Mouse (Mus musculus) midbrain, embryonic 10.5 days (tissue): ENCODE results near the gene Mlst8. TPM values are rescaled to one million over a fixed set of nuclear protein-coding genes. Genes with fewer than 3 reads are reported as not detected.

Experiments
- DNase-seq: peaks from one replicate; pipeline ENCODE4 v3.0.0-alpha.2; 2017; ENCODE audit warnings: low spot score
- H3K27ac ChIP-seq: fragments of 300-500 bp; sonication (generic); replicated peaks from 2 replicates; pipeline ENCODE4 v1.5.1; 2016; ENCODE audit warnings: mild to moderate bottlenecking
- H3K27me3 ChIP-seq: fragments of 300-500 bp; sonication (generic); 2 replicates; pipeline ENCODE4 v1.6.1; 2016; ENCODE audit warnings: low read depth, mild to moderate bottlenecking; ENCODE audit not compliant: poor library complexity, severe bottlenecking
- H3K36me3 ChIP-seq: fragments of 300-500 bp; sonication (generic); 2 replicates; pipeline ENCODE4 v1.6.1; 2016; ENCODE audit warnings: mild to moderate bottlenecking, moderate library complexity
- H3K4me1 ChIP-seq: fragments of 300-500 bp; sonication (generic); 2 replicates; pipeline ENCODE4 v1.6.1; 2016
- H3K4me3 ChIP-seq: fragments of 300-500 bp; sonication (generic); 2 replicates; pipeline ENCODE4 v1.5.1; 2016; ENCODE audit warnings: mild to moderate bottlenecking, moderate library complexity
- H3K9me3 ChIP-seq: fragments of 300-500 bp; sonication (generic); replicated peaks from 2 replicates; pipeline ENCODE4 v1.6.1; 2016; ENCODE audit warnings: mild to moderate bottlenecking
- WGBS: fragments of 180-500 bp; shearing (Covaris S2); methylation state at CpG from one replicate; pipeline ENCODE4 v1.1.7; 2016; 5-methylcytosine and 5-hydroxymethylcytosine counted together
- polyA plus RNA-seq: library from polyadenylated mRNA; unstranded; fragments of >200 nt; fragmentation: Nextera tagmentation; extraction: Ambion mirVana; gene quantifications from 2 replicates; pipeline ENCODE4 v1.2.1, GENCODE M21; 2016

The Mlst8 gene
- polyA plus RNA-seq, 1 experiment from 2014 or later, result 40.2 TPM

DNA sequence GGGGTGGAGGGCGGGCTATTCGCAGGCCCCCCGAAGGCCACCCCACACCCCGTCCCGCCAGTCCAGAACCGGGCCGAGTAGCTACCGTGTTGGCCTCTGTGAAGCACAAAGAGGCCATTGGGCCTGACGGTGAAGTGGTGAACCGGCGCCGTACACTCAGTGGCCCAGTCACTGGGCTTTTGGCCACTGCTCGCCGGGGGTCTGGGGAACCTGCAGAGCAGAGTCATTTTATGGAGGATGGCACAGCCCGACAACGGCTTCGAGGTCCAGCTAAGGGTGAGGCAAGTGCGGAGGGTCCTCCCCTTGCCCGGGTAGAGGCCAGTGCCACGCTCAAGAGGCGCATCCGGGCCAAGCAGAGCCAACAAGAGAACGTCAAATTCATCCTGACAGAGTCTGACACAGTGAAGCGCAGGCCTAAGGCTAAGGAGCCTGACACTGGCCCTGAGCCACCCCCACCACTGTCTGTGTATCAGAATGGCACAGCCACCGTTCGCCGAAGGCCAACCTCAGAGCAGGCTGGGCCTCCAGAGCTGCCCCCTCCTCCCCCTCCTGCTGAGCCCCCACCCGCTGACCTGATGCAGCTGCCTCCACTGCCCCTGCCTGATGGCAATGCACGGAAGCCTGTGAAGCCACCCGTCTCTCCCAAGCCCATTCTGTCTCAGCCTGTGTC lies 26.5 kb upstream of the Mlst8 start:
- H3K9me3 ChIP-seq, result no peaks in the 10 kb centered on the region
- 89% methylated on average over 30 of the region's 30 CpGs for WGBS
- no peak for DNase-seq
- no peak overlapping the region for H3K4me3 ChIP-seq
- peaks cover 97% of the 10 kb centered on the region for H3K36me3 ChIP-seq
- peaks cover 17% of the 10 kb centered on the region for H3K4me1 ChIP-seq
- H3K27ac ChIP-seq, result no peak overlapping the region
- H3K27me3 ChIP-seq, result peaks cover 14% of the 10 kb centered on the region; the same call in 1 of the 2 replicates

DNA sequence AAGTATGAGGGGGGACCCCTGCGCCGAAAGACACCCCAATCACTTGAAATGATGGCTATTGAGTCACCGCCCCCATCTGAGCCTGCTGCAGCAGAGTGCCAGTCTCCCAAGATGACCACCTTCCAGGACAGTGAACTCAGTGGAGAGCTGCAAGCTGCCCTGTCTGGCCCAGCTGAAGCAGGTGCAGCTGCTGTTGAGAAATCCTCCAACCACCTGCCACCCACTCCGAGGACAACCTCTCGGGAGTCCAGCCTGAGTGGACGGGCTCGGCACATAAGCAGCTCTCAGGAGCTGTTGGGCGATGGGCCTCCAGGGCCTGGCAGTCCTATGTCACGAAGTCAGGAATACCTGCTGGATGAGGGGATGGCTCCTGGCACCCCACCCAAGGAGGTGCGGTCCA lies 25.2 kb upstream of the Mlst8 start:
- Histone ChIP-seq H3K4me3 (no peak overlapping the region), H3K36me3 (peaks cover 96% of the 10 kb centered on the region), H3K4me1 (peaks cover 17% of the 10 kb centered on the region), H3K27me3 (peaks cover 14% of the 10 kb centered on the region; the same call in 1 of the 2 replicates), H3K27ac (no peak overlapping the region), H3K9me3 (no peaks in the 10 kb centered on the region)
- 94% methylated on average over 10 of the region's 10 CpGs for WGBS
- DNase-seq, result no peak

DNA sequence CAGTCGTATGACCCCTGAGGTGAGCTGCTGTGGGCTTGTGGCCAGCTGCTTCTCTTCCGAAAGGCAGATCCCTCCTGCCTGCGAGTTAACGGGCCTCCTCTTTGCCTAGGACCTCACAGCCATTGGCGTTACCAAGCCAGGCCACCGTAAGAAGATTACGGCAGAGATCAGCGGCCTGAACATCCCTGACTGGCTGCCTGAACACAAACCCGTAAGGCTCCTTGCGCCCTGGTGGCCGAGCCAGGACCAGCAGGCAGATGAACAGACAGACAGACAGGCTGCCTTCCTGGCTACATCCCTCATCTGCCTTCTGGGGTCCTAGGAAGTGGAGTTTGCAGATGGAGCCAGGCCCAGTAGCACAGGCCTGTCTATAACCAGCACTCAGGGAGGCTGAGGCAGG lies 23.3 kb upstream of the Mlst8 start:
- H3K27me3 ChIP-seq, result peaks cover 10% of the 10 kb centered on the region; the same call in 1 of the 2 replicates
- no peak overlapping the region for H3K27ac ChIP-seq
- 35% methylated on average over 11 of the region's 11 CpGs for WGBS
- peaks cover 95% of the 10 kb centered on the region for H3K36me3 ChIP-seq
- no peak for DNase-seq
- no peaks in the 10 kb centered on the region for H3K9me3 ChIP-seq
- peaks cover 14% of the 10 kb centered on the region for H3K4me1 ChIP-seq
- no peak overlapping the region for H3K4me3 ChIP-seq

DNA sequence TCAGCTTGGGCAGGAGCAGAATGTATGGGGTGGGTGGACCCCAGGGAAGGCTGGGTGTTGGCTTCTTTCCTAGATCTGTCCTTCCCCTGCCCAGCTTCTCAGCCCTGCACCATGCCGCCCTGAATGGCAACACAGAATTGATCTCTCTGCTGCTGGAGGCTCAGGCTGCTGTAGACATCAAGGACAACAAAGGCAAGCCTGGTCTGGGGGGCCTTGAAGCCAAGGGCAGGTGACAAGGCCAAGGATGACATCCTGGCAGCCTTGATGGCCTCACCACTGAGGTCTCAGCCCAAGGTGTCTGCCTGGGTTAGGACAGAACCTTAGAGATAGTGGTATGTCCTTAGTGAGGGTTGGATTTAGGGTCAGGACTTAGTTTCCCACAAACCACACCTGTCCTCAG lies 17.1 kb upstream of the Mlst8 start:
- Histone ChIP-seq H3K36me3 (peaks cover 50% of the 10 kb centered on the region), H3K27me3 (0 out of 2 replicates have a peak, but pooled peaks cover under 1% of the 10 kb centered on the region), H3K4me1 (peaks cover 9% of the 10 kb centered on the region; the same call in 1 of the 2 replicates), H3K9me3 (no peaks in the 10 kb centered on the region), H3K4me3 (no peak overlapping the region), H3K27ac (no peak overlapping the region)
- DNase-seq, result no peak
- 77% methylated on average over 1 of the region's 1 CpGs for WGBS

DNA sequence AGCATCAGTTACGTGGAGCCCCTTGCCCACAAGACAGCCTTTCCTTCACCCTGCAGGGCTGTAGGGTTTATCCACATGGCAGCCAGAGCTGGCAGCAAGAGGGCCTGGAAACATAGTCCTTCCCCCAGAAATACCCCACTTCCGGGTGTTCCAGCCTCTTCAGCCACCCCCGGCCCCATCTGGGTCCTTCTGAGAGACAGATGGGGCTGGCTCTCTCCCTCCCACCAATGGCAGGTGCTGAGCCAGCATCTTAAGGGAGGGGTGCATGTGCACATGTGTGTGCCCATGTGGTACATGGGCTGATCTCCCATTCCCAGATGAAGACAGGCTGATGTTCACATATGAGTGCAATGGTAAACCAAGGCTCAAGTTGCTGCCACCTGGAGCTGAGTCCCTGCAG lies 16.6 kb upstream of the Mlst8 start:
- peaks cover 5% of the 10 kb centered on the region; the same call in 1 of the 2 replicates for H3K27me3 ChIP-seq
- H3K9me3 ChIP-seq, result no peaks in the 10 kb centered on the region
- peaks cover 45% of the 10 kb centered on the region for H3K36me3 ChIP-seq
- no peak overlapping the region for H3K4me3 ChIP-seq
- WGBS, result 80% methylated on average over 3 of the region's 3 CpGs
- H3K27ac ChIP-seq, result no peak overlapping the region
- DNase-seq, result no peak
- H3K4me1 ChIP-seq, result peaks cover 14% of the 10 kb centered on the region

DNA sequence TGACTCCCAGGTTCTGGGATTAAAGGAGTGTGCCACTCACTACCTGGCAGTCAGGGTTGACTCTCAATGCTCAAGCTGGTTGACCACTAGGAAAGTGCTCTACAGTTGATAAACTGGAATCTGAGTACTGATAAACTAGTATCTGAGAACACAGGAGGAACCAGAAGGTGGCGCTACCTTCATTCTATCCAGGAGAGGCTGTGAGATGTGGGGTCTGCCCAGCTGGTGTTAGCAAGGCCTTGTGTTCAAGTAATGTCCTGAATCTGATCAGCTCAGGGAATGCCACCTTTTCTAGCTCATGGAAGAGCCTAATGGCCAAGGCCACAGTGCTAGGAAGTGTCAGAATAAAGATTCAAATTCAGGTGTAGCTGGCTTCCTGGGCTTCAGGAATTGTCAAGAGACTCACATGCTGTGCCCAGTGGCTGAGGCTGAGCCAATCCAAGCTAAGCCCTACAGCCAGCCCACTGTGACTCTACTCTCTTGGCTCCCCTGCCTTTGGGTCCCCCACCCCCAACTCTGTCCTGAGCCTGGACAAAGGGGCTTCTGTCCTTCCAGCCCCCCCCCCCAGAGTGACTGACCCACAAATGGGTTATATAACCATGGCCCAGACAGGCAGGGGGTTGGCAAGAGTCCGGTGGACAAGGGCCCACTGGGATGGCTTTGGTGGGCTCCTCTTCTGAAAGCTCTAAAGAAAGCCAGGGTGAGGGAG lies 15.9 kb upstream of the Mlst8 start:
- 46% methylated on average over 2 of the region's 2 CpGs for WGBS
- H3K27ac ChIP-seq, result 0 out of 2 replicates have a peak overlapping the region, but pooled peaks have one; percentile 28

DNA sequence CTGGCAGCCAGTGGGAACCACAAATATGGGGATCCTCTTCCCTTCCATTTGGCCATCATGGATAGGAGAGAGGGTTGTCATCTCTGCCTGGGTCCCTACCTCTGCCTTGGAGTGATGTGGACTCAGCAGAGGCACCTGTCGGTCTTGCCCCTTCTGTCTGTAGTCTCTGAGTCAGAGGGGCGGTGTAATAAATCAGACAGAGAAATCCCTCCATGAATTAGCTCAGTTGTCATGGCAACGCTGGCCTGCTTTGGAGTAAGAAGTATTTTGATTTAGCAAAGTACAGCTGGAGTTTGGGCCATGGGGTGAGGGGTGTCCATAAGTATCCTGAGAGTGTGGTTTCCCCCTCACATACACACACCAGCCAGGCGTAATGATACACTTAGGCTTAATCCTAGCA lies 11.5 kb upstream of the Mlst8 start:
- peaks cover 45% of the 10 kb centered on the region for H3K4me1 ChIP-seq
- H3K27me3 ChIP-seq, result peaks cover 41% of the 10 kb centered on the region
- DNase-seq, result no peak
- H3K9me3 ChIP-seq, result no peaks in the 10 kb centered on the region
- no peaks in the 10 kb centered on the region for H3K36me3 ChIP-seq
- WGBS, result 80% methylated on average over 4 of the region's 4 CpGs
- H3K4me3 ChIP-seq, result peak overlapping the region; percentile 88; the same call in 1 of the 2 replicates
- no peak overlapping the region for H3K27ac ChIP-seq

More for the DNA sequence above, 15.9 kb upstream of the Mlst8 start:
- peaks cover 12% of the 10 kb centered on the region for H3K27me3 ChIP-seq
- no peaks in the 10 kb centered on the region for H3K9me3 ChIP-seq
- peaks cover 39% of the 10 kb centered on the region for H3K36me3 ChIP-seq
- no peak overlapping the region for H3K4me3 ChIP-seq
- peaks cover 20% of the 10 kb centered on the region for H3K4me1 ChIP-seq
- peak; percentile 39 for DNase-seq

DNA sequence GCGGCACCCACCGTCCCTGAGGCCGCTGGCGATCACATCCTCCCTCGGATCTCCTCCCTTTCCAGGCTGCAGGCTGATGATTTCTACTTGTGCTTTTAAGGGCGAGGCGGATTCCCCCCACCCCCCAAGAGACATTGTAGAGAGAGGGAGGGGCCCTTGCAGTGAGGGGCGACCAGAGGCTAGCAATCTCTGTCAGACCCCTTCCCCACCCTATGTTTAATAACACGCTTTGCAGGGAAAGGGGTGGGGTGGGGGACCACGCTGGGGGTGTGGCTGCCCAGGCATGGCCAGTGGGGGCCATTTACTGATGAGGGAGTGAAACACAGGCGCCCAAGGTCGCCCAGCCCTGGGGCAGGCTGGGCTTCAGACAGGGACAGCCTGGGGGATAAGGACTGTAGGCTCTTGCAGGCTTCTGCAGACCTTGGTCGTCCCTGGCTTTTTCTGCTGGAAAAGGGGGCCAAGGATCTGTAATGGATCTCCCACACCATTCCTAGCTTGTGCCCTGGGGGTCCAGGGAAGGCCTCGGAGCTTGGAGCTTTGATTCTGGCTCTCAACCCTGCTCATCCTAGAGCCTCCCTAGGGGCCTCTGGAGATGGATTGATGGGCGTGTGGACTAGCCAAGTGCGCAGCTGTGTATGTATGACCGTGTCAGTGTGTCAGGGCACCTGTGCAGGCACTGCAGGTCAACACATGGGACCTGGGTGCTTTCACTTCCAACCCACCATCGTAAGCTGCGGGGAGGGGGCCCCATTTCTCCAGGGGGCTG lies 10.6 kb upstream of the Mlst8 start:
- Histone ChIP-seq H3K4me1 (peaks cover 44% of the 10 kb centered on the region), H3K4me3 (peak overlapping the region; percentile 88), H3K27me3 (peaks cover 41% of the 10 kb centered on the region), H3K36me3 (no peaks in the 10 kb centered on the region), H3K27ac (peak overlapping the region; percentile 91), H3K9me3 (no peaks in the 10 kb centered on the region)
- WGBS, result 21% methylated on average over 19 of the region's 19 CpGs
- DNase-seq, result no peak

DNA sequence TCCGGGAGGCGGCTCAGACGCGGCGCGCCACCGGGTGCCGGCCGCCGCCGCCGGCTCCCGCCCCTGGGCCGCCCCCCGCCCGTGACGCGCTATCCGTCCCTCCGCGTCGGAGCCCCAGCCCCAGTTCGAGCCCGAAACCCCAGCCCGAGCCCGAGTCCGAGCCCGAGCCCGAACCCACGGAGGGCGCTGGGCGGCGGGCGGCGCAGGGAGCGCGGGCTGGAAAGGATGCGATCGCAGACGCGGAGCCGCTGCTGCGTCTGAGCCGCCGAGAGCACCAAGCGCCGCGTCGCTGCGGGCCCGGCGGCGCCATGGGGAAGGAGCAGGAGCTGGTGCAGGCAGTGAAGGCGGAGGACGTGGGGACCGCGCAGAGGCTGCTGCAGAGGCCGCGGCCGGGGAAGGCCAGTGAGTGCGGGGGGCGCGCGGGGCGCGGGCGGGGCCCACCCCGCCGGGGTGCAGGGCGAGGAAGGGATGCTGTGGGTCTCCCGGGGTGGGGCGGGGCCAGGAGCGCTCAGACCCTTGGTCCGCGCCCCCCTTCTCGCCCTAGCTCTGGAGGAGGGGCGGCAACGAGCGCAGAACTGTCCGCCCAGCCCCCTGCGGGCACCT lies 9.9 kb upstream of the Mlst8 start:
- no peaks in the 10 kb centered on the region for H3K9me3 ChIP-seq
- WGBS, result under 1% methylated on average over 77 of the region's 81 CpGs
- H3K27ac ChIP-seq, result peak overlapping the region; percentile 91
- peak overlapping the region; percentile 88 for H3K4me3 ChIP-seq
- no peaks in the 10 kb centered on the region for H3K36me3 ChIP-seq
- peak; percentile 69 for DNase-seq
- H3K27me3 ChIP-seq, result peaks cover 41% of the 10 kb centered on the region
- H3K4me1 ChIP-seq, result peaks cover 44% of the 10 kb centered on the region

DNA sequence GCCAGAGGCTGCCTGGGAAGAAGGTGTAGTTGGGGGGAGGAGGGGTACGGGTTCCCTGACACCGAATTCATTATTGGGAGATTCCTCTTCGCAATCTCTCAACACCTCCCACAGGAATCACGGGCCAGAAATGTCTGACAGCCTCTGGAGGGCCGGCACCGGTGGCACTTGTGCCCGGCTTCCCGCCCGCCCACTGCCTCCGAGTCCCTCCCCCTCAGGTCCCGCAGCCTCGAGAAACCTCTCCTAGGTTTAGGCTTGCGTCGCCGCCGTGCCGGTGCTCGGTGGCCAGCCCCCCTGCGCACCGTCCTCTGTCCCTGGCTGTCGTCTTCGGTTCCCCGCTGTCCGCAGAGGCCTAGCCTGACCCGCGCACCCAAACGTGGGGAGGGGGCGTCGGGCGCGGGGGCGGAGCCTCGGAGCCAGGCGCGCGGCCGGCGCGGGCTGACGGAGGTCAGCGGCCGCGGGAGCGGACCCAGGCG lies 9.3 kb upstream of the Mlst8 start, which contains the start of gene Caskin1:
Gene Caskin1, plus strand, starts transcription at position 416 of the 476 bp plus-strand sequence.
- Histone ChIP-seq H3K4me1 (peaks cover 44% of the 10 kb centered on the region), H3K27ac (peak within 1 kb of the TSS; percentile 91), H3K36me3 (no peaks in the 10 kb centered on the region), H3K27me3 (peaks cover 41% of the 10 kb centered on the region), H3K4me3 (peak within 1 kb of the TSS; percentile 88), H3K9me3 (no peaks in the 10 kb centered on the region)
- DNase-seq, result peak; percentile 55
- WGBS, result 0% methylated on average over 45 of the region's 45 CpGs

DNA sequence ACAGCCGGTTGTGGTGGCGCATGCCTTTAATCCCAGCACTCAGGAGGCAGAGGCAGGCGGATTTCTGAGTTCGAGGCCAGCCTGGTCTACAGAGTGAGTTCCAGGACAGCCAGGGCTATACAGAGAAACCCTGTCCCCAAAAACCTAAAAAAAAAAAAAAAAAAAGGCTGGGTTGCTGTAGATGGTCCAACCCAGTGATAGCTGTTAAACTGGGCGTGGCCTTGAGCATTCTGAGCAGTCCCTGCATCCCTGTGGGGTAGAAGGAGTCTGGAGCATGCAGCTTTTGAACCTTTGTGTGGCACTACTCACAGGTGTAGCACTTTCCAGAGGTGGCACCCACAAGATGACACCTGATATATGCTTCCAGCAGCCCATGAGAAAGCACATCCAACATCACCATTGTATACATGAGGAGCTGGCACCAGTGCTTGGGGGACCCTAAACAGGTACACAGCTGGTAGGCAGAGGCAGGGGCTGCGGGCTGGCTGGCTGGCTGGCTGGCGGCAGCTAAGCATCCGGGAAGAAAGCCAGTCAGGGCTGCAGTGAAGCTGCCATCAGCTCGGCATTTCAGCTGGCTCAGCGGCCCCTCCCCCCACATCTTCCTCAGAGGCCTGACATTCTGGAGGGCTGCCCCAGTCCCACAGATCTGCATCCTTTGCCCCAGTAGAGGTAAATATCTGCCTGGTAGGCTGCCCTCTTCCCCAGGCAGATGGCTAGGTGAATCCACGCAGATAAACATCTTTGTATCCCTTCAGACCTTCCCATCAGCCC lies 6.4 kb upstream of the Mlst8 start:
- 50% methylated on average over 11 of the region's 11 CpGs for WGBS
- Histone ChIP-seq H3K36me3 (no peaks in the 10 kb centered on the region), H3K9me3 (no peaks in the 10 kb centered on the region), H3K4me1 (peaks cover 36% of the 10 kb centered on the region), H3K4me3 (peak overlapping the region; percentile 27; the same call in 1 of the 2 replicates), H3K27ac (peak overlapping the region; percentile 57), H3K27me3 (peaks cover 34% of the 10 kb centered on the region)
- no peak for DNase-seq
